Mouse (Mus musculus): ENCODE results near the gene Pip5k1c. TPM values are rescaled to one million over a fixed set of nuclear protein-coding genes. Genes with fewer than 3 reads are reported as not detected.

Gene Pip5k1c
- polyA plus RNA-seq, 1 experiment = 70.7 TPM

- H3K4me1 ChIP-seq (ENCODE audit: control insufficient read depth, insufficient read depth, low read length) = peaks cover 64% of the 10 kb centered on the region
- no peaks in the 10 kb centered on the region for H3K36me3 ChIP-seq (ENCODE audit: control insufficient read depth, insufficient read depth, low read length)
- peak overlapping the region; percentile 7 for H3K27ac ChIP-seq (ENCODE audit: insufficient read depth, low read depth, low read length)
- H3K27me3 ChIP-seq (replicated peaks; ENCODE audit: control insufficient read depth, insufficient read depth, low read length) = no peaks in the 10 kb centered on the region
- 41% methylated on average over 4 of the region's 4 CpGs for WGBS
- DNase-seq = no peak
- H3K4me3 ChIP-seq (ENCODE audit: insufficient read depth, low read depth, low read length) = no peak overlapping the region
- TF ChIP-seq CTCF (conservative IDR thresholded peaks at IDR 0.05; ENCODE audit: insufficient read depth, insufficient read length, low read depth, low read length) (no peak), POLR2A (IDR thresholded peaks at IDR 0.05; ENCODE audit: low read depth, low read length) (no peak)
These were observed 9.5 kb downstream of the Pip5k1c start for GRCm38 (mm10) chr10:81302288-81302687.

- no peak overlapping the region for H3K4me3 ChIP-seq (ENCODE audit: insufficient read depth, low read depth, low read length)
- peak; percentile 70 for DNase-seq
- no peaks in the 10 kb centered on the region for H3K27me3 ChIP-seq (replicated peaks; ENCODE audit: control insufficient read depth, insufficient read depth, low read length)
- 21% methylated on average over 14 of the region's 14 CpGs for WGBS
- no peaks in the 10 kb centered on the region for H3K36me3 ChIP-seq (ENCODE audit: control insufficient read depth, insufficient read depth, low read length)
- peaks cover 60% of the 10 kb centered on the region for H3K4me1 ChIP-seq (ENCODE audit: control insufficient read depth, insufficient read depth, low read length)
- no peak for TF ChIP-seq POLR2A (IDR thresholded peaks at IDR 0.05; ENCODE audit: low read depth, low read length)
- TF ChIP-seq CTCF (conservative IDR thresholded peaks at IDR 0.05; ENCODE audit: insufficient read depth, insufficient read length, low read depth, low read length) = no peak
- H3K27ac ChIP-seq (ENCODE audit: insufficient read depth, low read depth, low read length) = peak overlapping the region; percentile 14
These were observed 10.0 kb downstream of the Pip5k1c start for GRCm38 (mm10) chr10:81302781-81303218.

- H3K4me3 ChIP-seq (ENCODE audit: insufficient read depth, low read depth, low read length) = no peak overlapping the region
- H3K27me3 ChIP-seq (replicated peaks; ENCODE audit: control insufficient read depth, insufficient read depth, low read length) = no peaks in the 10 kb centered on the region
- H3K4me1 ChIP-seq (ENCODE audit: control insufficient read depth, insufficient read depth, low read length) = peaks cover 55% of the 10 kb centered on the region
- TF ChIP-seq CTCF (conservative IDR thresholded peaks at IDR 0.05; ENCODE audit: insufficient read depth, insufficient read length, low read depth, low read length) (no peak), POLR2A (IDR thresholded peaks at IDR 0.05; ENCODE audit: low read depth, low read length) (no peak)
- DNase-seq = no peak
- peak overlapping the region; percentile 14; the same call in 1 of the 2 replicates for H3K27ac ChIP-seq (ENCODE audit: insufficient read depth, low read depth, low read length)
- 33% methylated on average over 10 of the region's 10 CpGs for WGBS
- no peaks in the 10 kb centered on the region for H3K36me3 ChIP-seq (ENCODE audit: control insufficient read depth, insufficient read depth, low read length)
These were observed 10.5 kb downstream of the Pip5k1c start for GRCm38 (mm10) chr10:81303258-81303657.

GRCm38 (mm10) chr10:81303761-81304160 is 11.0 kb downstream of the Pip5k1c start:
- H3K27me3 ChIP-seq (replicated peaks; ENCODE audit: control insufficient read depth, insufficient read depth, low read length) = no peaks in the 10 kb centered on the region

GRCm38 (mm10) chr10:81304597-81305238 is 12.0 kb downstream of the Pip5k1c start:
- DNase-seq = no peak
- TF ChIP-seq CTCF (conservative IDR thresholded peaks at IDR 0.05; ENCODE audit: insufficient read depth, insufficient read length, low read depth, low read length) (peak; percentile 93), POLR2A (IDR thresholded peaks at IDR 0.05; ENCODE audit: low read depth, low read length) (no peak)
- no peaks in the 10 kb centered on the region; the same call in 1 of the 2 replicates for H3K36me3 ChIP-seq (ENCODE audit: control insufficient read depth, insufficient read depth, low read length)
- no peak overlapping the region for H3K27ac ChIP-seq (ENCODE audit: insufficient read depth, low read depth, low read length)
- peaks cover 41% of the 10 kb centered on the region for H3K4me1 ChIP-seq (ENCODE audit: control insufficient read depth, insufficient read depth, low read length)
- H3K4me3 ChIP-seq (ENCODE audit: insufficient read depth, low read depth, low read length) = no peak overlapping the region
- H3K27me3 ChIP-seq (replicated peaks; ENCODE audit: control insufficient read depth, insufficient read depth, low read length) = no peaks in the 10 kb centered on the region
- WGBS = 19% methylated on average over 7 of the region's 9 CpGs

More at GRCm38 (mm10) chr10:81303761-81304160, 11.0 kb downstream of the Pip5k1c start:
- H3K36me3 ChIP-seq (ENCODE audit: control insufficient read depth, insufficient read depth, low read length) = no peaks in the 10 kb centered on the region
- DNase-seq = no peak
- H3K4me3 ChIP-seq (ENCODE audit: insufficient read depth, low read depth, low read length) = no peak overlapping the region
- H3K27ac ChIP-seq (ENCODE audit: insufficient read depth, low read depth, low read length) = no peak overlapping the region
- WGBS = 43% methylated on average over 7 of the region's 7 CpGs
- peaks cover 50% of the 10 kb centered on the region for H3K4me1 ChIP-seq (ENCODE audit: control insufficient read depth, insufficient read depth, low read length)
- no peak for TF ChIP-seq CTCF (conservative IDR thresholded peaks at IDR 0.05; ENCODE audit: insufficient read depth, insufficient read length, low read depth, low read length)

GRCm38 (mm10) chr10:81305663-81306062 is 12.9 kb downstream of the Pip5k1c start:
- H3K27ac ChIP-seq (ENCODE audit: insufficient read depth, low read depth, low read length) = no peak overlapping the region
- no peaks in the 10 kb centered on the region for H3K27me3 ChIP-seq (replicated peaks; ENCODE audit: control insufficient read depth, insufficient read depth, low read length)
- no peak for TF ChIP-seq POLR2A (IDR thresholded peaks at IDR 0.05; ENCODE audit: low read depth, low read length)
- no peak for TF ChIP-seq CTCF (conservative IDR thresholded peaks at IDR 0.05; ENCODE audit: insufficient read depth, insufficient read length, low read depth, low read length)
- DNase-seq = no peak
- no peak overlapping the region for H3K4me3 ChIP-seq (ENCODE audit: insufficient read depth, low read depth, low read length)
- peaks cover 32% of the 10 kb centered on the region for H3K4me1 ChIP-seq (ENCODE audit: control insufficient read depth, insufficient read depth, low read length)
- no peaks in the 10 kb centered on the region; the same call in 1 of the 2 replicates for H3K36me3 ChIP-seq (ENCODE audit: control insufficient read depth, insufficient read depth, low read length)
- 92% methylated on average over 14 of the region's 14 CpGs for WGBS

- Histone ChIP-seq H3K27ac (ENCODE audit: insufficient read depth, low read depth, low read length) (no peak overlapping the region), H3K4me3 (ENCODE audit: insufficient read depth, low read depth, low read length) (no peak overlapping the region), H3K27me3 (replicated peaks; ENCODE audit: control insufficient read depth, insufficient read depth, low read length) (no peaks in the 10 kb centered on the region), H3K4me1 (ENCODE audit: control insufficient read depth, insufficient read depth, low read length) (peaks cover 27% of the 10 kb centered on the region), H3K36me3 (ENCODE audit: control insufficient read depth, insufficient read depth, low read length) (no peaks in the 10 kb centered on the region; the same call in 1 of the 2 replicates)
- TF ChIP-seq CTCF (conservative IDR thresholded peaks at IDR 0.05; ENCODE audit: insufficient read depth, insufficient read length, low read depth, low read length) (no peak), POLR2A (IDR thresholded peaks at IDR 0.05; ENCODE audit: low read depth, low read length) (no peak)
- 78% methylated on average over 12 of the region's 12 CpGs for WGBS
- DNase-seq = no peak
These were observed 13.5 kb downstream of the Pip5k1c start for GRCm38 (mm10) chr10:81306173-81306668.
